Mouse (Mus musculus) embryo, embryonic 11 days (tissue): Measurements from ENCODE around the gene Dcbld2.

Experiments used
- DNase-seq: peaks from one replicate; pipeline ENCODE4 v3.0.0-alpha.2; 2015

Gene Dcbld2

GRCm38 (mm10) chr16:58497886-58498713 is 89.9 kb downstream of the Dcbld2 start:
- DNase-seq, result no peak

DNA sequence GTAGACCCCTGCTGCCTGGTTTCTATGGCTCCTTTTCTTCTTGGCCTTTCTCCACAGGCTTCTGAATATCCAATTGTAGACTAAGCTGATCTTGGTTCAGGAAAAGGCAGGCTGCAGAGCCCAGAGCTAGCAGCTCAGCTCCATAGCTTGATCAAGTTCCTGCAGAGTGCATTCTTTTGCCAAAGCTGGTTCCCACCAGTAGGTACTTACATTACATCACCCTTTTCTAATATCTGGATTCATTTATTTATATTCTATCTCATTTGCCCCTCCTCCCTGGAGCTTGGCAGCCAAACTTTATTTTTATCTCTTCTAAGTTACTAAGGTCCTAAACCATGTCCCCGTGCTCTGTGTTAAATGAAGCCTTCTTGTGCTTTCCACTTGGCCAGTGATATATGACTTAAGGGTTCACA is 90.9 kb downstream of the Dcbld2 start:
- no peak for DNase-seq

DNA sequence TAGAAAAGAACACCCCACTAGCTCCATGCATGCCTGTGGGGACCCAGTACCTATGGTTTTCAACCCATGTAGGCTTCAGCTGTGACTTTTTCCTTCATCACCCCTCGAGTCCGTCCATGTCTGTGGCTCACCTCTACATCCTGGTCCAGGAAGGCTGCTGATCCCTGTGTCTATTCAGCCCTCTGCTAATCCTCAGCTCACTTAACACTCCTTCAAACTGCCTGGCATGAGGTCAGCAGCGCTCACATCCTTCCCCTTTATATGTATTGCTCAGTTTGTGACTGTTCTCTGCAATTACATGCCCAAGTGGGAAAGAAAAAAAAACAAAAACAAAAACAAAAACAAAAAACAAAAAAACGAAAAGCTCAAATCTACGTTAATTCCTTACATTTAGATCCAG is 91.4 kb downstream of the Dcbld2 start:
- no peak for DNase-seq

GRCm38 (mm10) chr16:58501760-58502301 is 93.6 kb downstream of the Dcbld2 start:
- no peak for DNase-seq

DNA sequence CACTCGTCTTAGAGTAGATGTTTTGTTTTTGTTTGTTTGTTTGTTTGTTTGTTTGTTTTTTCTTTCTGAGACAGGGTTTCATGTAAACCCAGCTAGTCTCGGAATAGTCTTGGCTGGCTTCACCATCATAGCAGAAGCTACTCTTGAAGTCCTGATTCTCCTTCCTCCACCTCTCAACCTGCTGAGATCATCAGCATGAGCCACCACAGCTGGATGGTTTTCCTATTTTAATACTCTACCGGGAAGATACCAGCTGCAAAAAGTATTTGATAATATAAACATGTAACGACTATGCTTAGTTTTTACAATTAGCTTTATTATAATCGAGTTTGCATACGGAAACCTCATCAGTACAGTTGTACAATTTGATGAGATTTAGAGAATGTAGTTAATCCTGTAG is 94.3 kb downstream of the Dcbld2 start:
- no peak for DNase-seq

GRCm38 (mm10) chr16:58504945-58505344 is 96.7 kb downstream of the Dcbld2 start:
- DNase-seq, result no peak

GRCm38 (mm10) chr16:58512181-58512761 is 104.0 kb downstream of the Dcbld2 start:
- DNase-seq, result peak; percentile 66

GRCm38 (mm10) chr16:58512887-58513286 is 104.6 kb downstream of the Dcbld2 start:
- DNase-seq, result peak; percentile 52

- peak; percentile 43 for DNase-seq
Observed at GRCm38 (mm10) chr16:58513755-58514154, 105.5 kb downstream of the Dcbld2 start.

DNA sequence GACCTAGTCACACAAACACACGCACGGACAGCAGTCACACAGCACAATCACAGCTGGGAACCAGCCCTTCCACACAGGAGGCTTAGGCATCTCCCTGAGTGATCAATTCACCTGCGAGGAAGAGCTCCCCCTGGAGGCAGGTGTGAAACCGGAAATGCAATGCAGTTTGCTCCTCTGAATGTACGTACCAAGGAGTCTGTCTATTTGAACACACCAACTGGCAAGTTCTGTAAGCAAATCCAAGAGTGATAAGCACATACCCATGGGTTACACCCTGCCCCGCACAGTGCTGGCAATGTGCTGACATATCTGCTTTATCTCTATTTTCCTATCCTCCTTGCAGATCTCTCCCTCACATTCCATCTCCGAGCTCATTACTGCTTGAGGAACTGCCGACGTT is 106.3 kb downstream of the Dcbld2 start:
- no peak for DNase-seq

DNA sequence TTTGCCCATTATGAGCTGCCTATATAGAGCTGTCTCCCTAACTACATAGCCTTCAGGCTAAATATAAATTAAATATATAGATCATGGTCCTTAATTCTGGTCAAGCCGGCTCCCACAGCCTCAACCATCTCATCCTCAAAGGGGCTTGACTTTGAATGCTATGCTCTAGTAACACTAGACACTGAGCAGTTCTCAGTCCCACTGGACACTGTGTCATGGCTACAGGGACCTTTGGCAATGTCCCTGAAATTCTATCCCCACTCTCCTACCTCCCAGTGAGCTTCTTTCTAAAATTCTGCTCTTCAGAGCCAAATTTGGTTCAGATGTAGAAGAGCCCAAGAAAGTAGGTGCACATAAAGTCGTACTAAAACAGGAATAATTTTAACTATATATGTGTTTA is 107.9 kb downstream of the Dcbld2 start:
- DNase-seq, result no peak

DNA sequence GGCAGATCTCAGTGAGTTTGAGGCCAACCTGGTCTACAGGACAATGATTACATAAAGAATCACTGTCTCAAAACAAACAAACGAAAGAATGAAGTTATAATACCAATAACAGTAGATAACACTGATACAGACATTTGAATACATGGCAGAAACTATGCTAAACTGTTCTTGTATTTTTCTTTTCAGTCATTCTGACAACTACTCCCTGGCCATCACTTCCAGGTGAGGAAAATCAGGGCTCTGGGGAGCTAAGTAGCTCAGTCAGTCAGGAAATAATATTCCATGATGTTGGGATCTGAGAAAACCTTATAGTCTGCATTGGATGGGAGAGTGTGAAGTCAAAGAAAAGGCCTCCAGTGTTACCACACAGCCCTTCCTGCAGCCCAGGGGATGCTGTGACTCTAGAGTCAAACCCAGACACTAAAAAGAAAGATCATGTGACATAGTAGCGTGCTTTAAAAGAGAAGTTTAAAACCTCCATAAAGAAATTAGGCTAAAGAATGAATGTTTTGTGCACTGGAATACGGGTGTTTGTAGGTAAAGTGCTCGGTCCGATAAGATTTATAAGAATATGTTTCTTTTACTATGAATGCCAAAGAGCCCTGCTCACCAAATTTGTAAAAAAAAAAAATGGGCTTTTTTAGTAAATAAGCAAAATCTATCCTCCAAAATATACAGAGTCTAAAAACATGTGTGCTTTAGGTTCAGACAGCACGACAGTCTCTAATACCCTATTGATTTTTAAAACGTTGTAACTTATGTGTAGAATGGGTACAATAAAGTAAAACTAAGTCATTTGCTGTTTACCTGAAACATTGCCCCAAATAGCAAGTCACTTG is 108.9 kb downstream of the Dcbld2 start:
- no peak for DNase-seq
